Mouse (Mus musculus) E14TG2a.4 (cell line): ENCODE measurements around the gene Rgs9bp.
"Not testable (repeated sequence)": the region's sequence is repeated elsewhere in the genome, so short reads cannot be mapped to it uniquely, and the experiment has no call there.

Experiments used
- H3K27me3 ChIP-seq: 2 replicates; pipeline ENCODE4 v1.6.1; 2014; ENCODE audit warnings: low read length, control low read depth; ENCODE audit not compliant: insufficient read depth
- H3K36me3 ChIP-seq: 2 replicates; pipeline ENCODE4 v1.6.1; 2014; ENCODE audit warnings: low read length, control low read depth; ENCODE audit not compliant: insufficient read depth
- H3K4me1 ChIP-seq: replicated peaks from 2 replicates; pipeline ENCODE4 v1.6.1; 2014; ENCODE audit warnings: low read depth, low read length, control low read depth
- H3K4me3 ChIP-seq: replicated peaks from 2 replicates; pipeline ENCODE4 v1.5.1; 2014; ENCODE audit warnings: mild to moderate bottlenecking, low read length
- H3K9me3 ChIP-seq: 2 replicates; pipeline ENCODE4 v1.6.1; 2014; ENCODE audit warnings: low read length, control low read depth
- CTCF ChIP-seq: conservative IDR thresholded peaks from 2 replicates; pipeline ENCODE4 v1.5.1; 2014; ENCODE audit warnings: low read length
- NANOG ChIP-seq: IDR thresholded peaks from 2 replicates; pipeline ENCODE4 v1.6.1; 2014; ENCODE audit warnings: borderline replicate concordance, low read length, mixed read lengths
- POU5F1 ChIP-seq: IDR thresholded peaks from 2 replicates; pipeline ENCODE4 v1.6.1; 2014; ENCODE audit warnings: low read length, borderline replicate concordance

The Rgs9bp gene

GRCm38 (mm10) chr7:35586055-35586905 lies 898 bp upstream of the Rgs9bp start, which contains the start of gene Ankrd27:
Ankrd27 (plus strand) TSS chr7:35586244.
- no peak for TF ChIP-seq NANOG
- no peak for TF ChIP-seq CTCF
- no peak for TF ChIP-seq POU5F1
- H3K36me3 ChIP-seq = peaks cover 19% of the 10 kb centered on the region
- peaks cover 27% of the 10 kb centered on the region for H3K27me3 ChIP-seq
- no peaks in the 10 kb centered on the region for H3K9me3 ChIP-seq
- H3K4me3 ChIP-seq = peak within 1 kb of the TSS; percentile 97
- peaks cover 48% of the 10 kb centered on the region for H3K4me1 ChIP-seq

DNA sequence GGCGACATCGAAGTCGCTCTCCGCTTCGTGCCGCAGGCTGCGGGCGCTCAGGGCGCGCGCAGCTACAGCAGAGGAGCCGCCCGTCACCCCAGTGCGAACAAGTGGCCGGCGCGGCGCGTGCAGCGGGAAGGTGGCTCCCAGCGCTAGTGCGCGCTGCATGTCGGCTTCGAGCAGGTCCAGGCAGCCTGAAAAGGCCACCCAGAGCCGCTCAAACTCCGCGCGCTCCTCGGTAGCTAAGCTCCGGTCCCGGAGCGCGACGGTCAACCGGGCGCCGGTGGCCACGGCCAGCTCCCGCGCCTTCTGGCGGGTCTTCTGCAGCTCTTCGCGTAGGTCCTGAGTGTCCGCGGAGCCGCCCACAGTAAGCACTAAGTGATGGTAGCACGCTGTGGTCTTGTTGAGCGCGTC lies 594 bp downstream of the Rgs9bp start:
- Histone ChIP-seq H3K27me3 (peaks cover 31% of the 10 kb centered on the region), H3K9me3 (no peaks in the 10 kb centered on the region), H3K4me1 (peaks cover 40% of the 10 kb centered on the region), H3K4me3 (peak overlapping the region; percentile 97), H3K36me3 (peaks cover 11% of the 10 kb centered on the region; the same call in 1 of the 2 replicates)
- no peak for TF ChIP-seq POU5F1
- no peak for TF ChIP-seq CTCF
- TF ChIP-seq NANOG = no peak

- TF ChIP-seq POU5F1 (no peak), CTCF (no peak), NANOG (no peak)
- H3K27me3 ChIP-seq = peaks cover 31% of the 10 kb centered on the region
- H3K4me3 ChIP-seq = peak overlapping the region; percentile 97
- peaks cover 11% of the 10 kb centered on the region; the same call in 1 of the 2 replicates for H3K36me3 ChIP-seq
- H3K4me1 ChIP-seq = peaks cover 45% of the 10 kb centered on the region
- H3K9me3 ChIP-seq = no peaks in the 10 kb centered on the region
Observed at GRCm38 (mm10) chr7:35584068-35584785, 1.2 kb downstream of the Rgs9bp start.

DNA sequence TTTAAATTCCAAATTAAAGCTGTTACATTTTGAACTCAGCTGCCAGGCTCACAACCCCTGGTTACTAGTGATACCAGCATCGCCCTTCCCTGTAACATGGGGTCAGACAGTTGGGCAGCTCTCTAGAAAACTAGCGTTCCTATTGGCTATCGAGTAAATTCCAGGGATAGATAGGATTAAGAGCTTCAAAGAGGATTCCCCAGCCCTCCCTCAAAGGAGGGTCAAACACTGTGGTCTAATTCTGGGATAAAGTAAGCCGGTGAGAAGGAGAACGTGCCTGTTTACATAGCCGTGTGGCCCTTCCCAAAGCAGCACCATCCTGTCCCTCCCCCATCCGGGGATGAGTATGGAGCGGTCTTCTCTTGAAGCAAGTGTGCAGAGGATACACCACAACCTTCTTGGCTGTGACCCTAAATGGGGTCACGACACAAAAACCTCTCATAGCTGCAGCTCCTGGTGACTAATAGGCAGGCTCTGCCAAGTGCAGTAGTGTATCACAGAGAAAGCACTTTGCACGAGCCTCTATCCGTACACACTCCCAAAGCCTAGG lies 1.8 kb downstream of the Rgs9bp start:
- Histone ChIP-seq H3K36me3 (peaks cover 4% of the 10 kb centered on the region; the same call in 1 of the 2 replicates), H3K27me3 (peaks cover 31% of the 10 kb centered on the region), H3K4me1 (peaks cover 43% of the 10 kb centered on the region), H3K4me3 (peak overlapping the region; percentile 97), H3K9me3 (no peaks in the 10 kb centered on the region)
- TF ChIP-seq NANOG = no peak
- TF ChIP-seq POU5F1 = no peak
- TF ChIP-seq CTCF = no peak

DNA sequence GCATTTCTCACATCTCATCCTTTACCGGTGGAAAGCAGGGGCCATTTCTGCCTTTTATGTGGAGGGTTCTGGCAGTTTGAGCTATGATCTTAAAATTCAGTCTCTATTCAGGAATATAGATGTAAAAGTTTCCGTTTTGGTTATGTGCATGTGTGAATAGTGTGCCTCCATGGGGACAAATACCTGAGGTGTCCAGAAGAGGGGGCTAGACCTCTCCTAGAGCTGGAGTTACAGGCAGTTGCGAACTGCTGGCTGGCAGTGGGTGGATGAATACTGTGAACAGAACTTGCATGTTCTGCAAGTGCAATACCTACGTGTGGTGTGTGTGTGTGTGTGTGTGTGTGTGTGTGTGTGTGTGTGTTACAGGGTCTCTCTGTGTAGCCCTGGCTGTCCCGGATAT lies 2.7 kb downstream of the Rgs9bp start:
- peak; percentile 95 for TF ChIP-seq CTCF
- TF ChIP-seq POU5F1 = no peak
- H3K4me1 ChIP-seq = peaks cover 35% of the 10 kb centered on the region
- no peaks in the 10 kb centered on the region for H3K9me3 ChIP-seq
- H3K4me3 ChIP-seq = no peak overlapping the region
- H3K36me3 ChIP-seq = no peaks in the 10 kb centered on the region
- H3K27me3 ChIP-seq = peaks cover 31% of the 10 kb centered on the region

DNA sequence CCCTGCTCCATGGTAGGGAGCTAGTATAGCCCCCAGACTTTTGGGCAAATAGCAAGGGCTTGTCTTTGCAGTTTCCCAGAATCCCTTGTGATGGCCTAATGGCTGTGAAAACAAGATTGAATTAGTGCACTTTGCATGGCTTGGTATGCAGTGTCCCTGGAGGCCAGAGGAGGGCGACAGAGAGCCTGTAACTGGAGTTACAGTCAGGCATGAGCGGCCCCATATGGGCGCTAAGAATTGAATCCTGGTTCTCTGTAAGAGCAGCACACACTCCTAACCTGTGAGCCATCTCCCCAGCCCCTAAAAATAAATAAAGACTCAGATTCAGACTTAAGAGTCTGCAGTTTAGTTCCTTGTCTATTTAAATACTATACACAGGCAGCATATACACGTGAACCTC lies 5.5 kb downstream of the Rgs9bp start:
- Histone ChIP-seq H3K27me3 (peaks cover 44% of the 10 kb centered on the region), H3K36me3 (no peaks in the 10 kb centered on the region), H3K9me3 (no peaks in the 10 kb centered on the region), H3K4me1 (peaks cover 20% of the 10 kb centered on the region), H3K4me3 (no peak overlapping the region)
- TF ChIP-seq POU5F1 (no peak), CTCF (peak; percentile 98)

DNA sequence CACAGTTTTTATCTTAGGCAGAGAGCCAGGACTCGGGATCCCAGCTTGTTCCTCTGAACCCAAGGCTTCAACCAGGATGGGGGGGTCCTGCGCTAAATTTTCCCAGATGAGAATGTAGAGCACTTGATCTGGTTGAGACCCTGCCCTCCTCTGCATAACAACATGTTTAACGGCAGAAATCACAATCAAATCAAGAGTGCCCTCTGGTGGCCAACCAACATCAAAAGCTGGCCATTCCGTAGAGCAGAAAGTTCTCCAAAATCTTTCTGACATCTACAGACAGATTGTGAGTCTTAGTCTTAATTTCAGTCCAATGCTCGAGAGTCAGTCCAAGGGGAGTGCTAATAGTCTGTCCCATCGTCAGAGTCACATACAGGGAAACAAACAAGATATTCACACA lies 14.5 kb downstream of the Rgs9bp start:
- H3K4me1 ChIP-seq, H3K4me3 ChIP-seq, H3K36me3 ChIP-seq: not testable (repeated sequence)
- H3K27me3 ChIP-seq = peaks cover 17% of the 10 kb centered on the region
- H3K9me3 ChIP-seq = peaks cover 13% of the 10 kb centered on the region

- H3K27me3 ChIP-seq, H3K4me1 ChIP-seq, H3K36me3 ChIP-seq, H3K4me3 ChIP-seq: not testable (repeated sequence)
- H3K9me3 ChIP-seq = peaks cover 13% of the 10 kb centered on the region
Observed at GRCm38 (mm10) chr7:35569724-35570123, 15.7 kb downstream of the Rgs9bp start.

- H3K4me3 ChIP-seq, H3K36me3 ChIP-seq: not testable (repeated sequence)
- Histone ChIP-seq H3K27me3 (peaks cover 11% of the 10 kb centered on the region), H3K9me3 (peaks cover 13% of the 10 kb centered on the region), H3K4me1 (peaks cover 22% of the 10 kb centered on the region)
Observed at GRCm38 (mm10) chr7:35565965-35566364, 19.4 kb downstream of the Rgs9bp start.

DNA sequence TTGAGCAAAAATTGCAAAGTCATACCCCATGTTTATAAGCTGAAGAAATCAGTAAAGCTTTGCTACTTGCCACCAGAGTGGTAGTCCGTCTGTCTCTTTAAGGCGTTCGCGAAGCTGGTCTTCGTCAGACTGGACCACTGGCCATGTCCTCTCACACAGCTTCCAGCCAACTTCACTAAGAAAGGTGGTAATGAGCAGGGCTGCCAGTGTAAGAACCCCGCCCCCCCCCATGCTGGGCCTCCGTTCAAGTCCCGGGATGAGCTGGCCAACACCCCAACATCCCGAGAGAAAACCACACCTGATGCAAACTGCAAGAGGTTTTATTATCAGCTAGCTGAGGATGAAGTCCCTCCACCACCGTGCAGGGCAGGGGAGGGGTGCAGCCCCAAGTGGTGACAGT lies 20.5 kb downstream of the Rgs9bp start:
- H3K4me3 ChIP-seq, H3K9me3 ChIP-seq, H3K36me3 ChIP-seq: not testable (repeated sequence)
- Histone ChIP-seq H3K27me3 (peaks cover 11% of the 10 kb centered on the region), H3K4me1 (peaks cover 22% of the 10 kb centered on the region)
